Mouse (Mus musculus): ENCODE results near the gene Prpf19.

GRCm38 (mm10) chr19:10946506-10946905 is 51.5 kb downstream of the Prpf19 start:
- TF ChIP-seq EP300 (IDR thresholded peaks at IDR 0.05) = no peak
- TF ChIP-seq CTCF (IDR thresholded peaks at IDR 0.05) = no peak
